Mouse (Mus musculus): ENCODE results near the gene Snd1. TPM values are rescaled to one million over a fixed set of nuclear protein-coding genes. Genes with fewer than 3 reads are reported as not detected.

Gene Snd1
- polyA plus RNA-seq, 1 experiment from 2014 or later, result 143 TPM

DNA sequence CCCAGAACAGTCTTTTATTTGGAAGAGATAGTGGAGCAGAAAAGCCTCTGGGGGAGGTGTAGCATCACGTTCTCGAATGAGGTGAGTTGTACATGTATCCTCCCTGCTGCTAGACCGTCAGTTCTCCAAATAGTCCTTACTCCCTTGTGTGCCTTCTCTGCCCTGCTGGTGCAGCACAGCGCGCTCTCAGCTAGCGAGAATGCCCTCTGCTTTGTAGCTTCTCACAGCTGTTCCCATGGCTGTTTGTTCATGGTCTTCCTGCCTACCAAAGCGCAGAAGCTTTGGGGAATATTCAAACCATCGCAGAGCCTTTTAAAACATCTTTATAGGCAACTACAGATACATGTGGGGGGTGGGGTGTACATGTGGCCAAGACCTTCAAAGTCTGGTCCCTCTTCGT lies 374.0 kb downstream of the Snd1 start:
- ATAC-seq (ENCODE audit: low FRiP score, low read depth), result no peak
- no peak overlapping the region for H3K4me2 ChIP-seq (replicated peaks)
- H3K9me3 ChIP-seq, result no peaks in the 10 kb centered on the region
- no peaks in the 10 kb centered on the region for H3K36me3 ChIP-seq
- H3K9ac ChIP-seq, result no peak overlapping the region
- 59% methylated on average over 9 of the region's 9 CpGs for WGBS
- H3K4me1 ChIP-seq, result peaks cover 50% of the 10 kb centered on the region
- H3K27me3 ChIP-seq, result no peaks in the 10 kb centered on the region
- peak overlapping the region; percentile 48; the same call in 1 of the 2 replicates for H3K27ac ChIP-seq
- no peak overlapping the region for H3K4me3 ChIP-seq

DNA sequence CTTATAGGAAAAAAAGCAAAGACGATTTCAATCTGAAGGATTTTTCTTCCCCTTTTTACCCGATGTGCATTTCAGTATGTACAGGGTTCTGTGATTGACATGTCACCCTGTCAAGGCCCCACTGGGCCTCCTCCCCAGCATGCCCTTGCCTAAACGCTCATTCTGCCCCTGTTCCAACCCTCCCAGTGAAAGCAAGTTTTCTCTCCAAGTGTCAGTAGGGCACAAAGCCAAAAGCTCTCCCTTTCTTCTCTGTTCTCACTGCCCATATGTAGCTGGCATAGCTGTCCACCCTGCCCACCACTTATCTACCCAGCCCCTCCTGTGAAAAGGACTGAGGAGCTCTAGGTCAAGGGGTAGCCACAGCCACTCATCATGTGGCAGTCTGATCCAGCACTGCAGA lies 374.4 kb downstream of the Snd1 start:
- 64% methylated on average over 3 of the region's 3 CpGs for WGBS
- peaks cover 55% of the 10 kb centered on the region for H3K4me1 ChIP-seq
- no peak overlapping the region for H3K27ac ChIP-seq
- H3K9me3 ChIP-seq, result no peaks in the 10 kb centered on the region
- no peak overlapping the region for H3K4me3 ChIP-seq
- H3K4me2 ChIP-seq (replicated peaks), result no peak overlapping the region
- no peaks in the 10 kb centered on the region for H3K36me3 ChIP-seq
- H3K27me3 ChIP-seq, result no peaks in the 10 kb centered on the region
- no peak overlapping the region for H3K9ac ChIP-seq
- no peak for ATAC-seq (ENCODE audit: low FRiP score, low read depth)

DNA sequence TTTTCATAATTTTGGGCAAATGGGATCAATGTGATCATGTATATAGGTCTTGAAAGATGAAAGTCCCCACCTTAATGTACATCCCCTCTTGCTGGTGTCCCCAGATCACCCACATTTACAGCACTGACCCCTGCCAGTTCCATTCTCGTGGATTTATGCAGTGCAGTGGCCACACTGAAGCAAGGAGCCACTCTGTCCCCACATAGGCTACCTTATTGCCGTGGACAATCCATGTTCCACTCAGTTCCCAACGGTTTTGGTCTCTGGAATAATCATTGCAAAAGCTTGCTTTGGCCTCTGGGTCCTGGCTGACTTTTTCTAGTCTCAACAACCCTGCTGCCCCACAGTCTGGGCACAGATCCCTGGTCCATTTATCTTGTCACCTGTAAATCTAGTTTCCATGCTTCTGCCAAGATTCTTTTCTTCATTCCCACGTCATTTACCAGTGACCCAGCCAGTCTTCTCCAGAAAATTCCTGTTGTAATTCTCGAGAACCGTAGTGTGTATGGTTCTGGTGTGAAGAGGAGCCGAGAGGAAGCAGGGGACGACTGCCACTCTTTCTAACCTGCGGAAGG lies 375.5 kb downstream of the Snd1 start:
- no peak overlapping the region for H3K9ac ChIP-seq
- H3K4me2 ChIP-seq (replicated peaks), result no peak overlapping the region
- WGBS, result 84% methylated on average over 9 of the region's 9 CpGs
- no peak overlapping the region for H3K4me3 ChIP-seq
- H3K27ac ChIP-seq, result no peak overlapping the region
- no peaks in the 10 kb centered on the region for H3K27me3 ChIP-seq
- peaks cover 63% of the 10 kb centered on the region for H3K4me1 ChIP-seq
- no peaks in the 10 kb centered on the region for H3K9me3 ChIP-seq
- H3K36me3 ChIP-seq, result no peaks in the 10 kb centered on the region
- ATAC-seq (ENCODE audit: low FRiP score, low read depth), result no peak

DNA sequence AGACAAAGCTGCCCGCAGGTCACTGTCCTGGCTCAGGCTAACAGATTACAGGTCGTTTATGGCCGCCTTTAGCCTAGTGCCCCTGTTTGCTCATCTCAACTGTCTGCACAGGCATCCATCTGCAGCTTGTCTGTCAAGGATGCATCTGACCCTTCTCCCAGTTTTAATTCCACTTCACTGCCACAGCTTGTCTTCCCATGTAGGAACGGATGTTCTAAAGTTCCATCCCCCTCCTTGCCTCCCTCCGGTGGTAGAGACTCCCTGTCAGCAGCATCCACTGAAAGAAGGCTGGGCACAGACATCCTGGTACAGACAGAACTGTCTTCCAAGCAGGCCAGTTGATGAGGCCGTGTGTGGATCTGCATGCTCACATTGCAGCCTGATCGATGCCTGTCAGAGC lies 377.4 kb downstream of the Snd1 start:
- WGBS, result 76% methylated on average over 7 of the region's 7 CpGs
- Histone ChIP-seq H3K27ac (no peak overlapping the region), H3K36me3 (no peaks in the 10 kb centered on the region), H3K9me3 (no peaks in the 10 kb centered on the region), H3K27me3 (no peaks in the 10 kb centered on the region), H3K4me3 (no peak overlapping the region), H3K9ac (no peak overlapping the region), H3K4me1 (peaks cover 66% of the 10 kb centered on the region), H3K4me2 (replicated peaks) (no peak overlapping the region)
- no peak for ATAC-seq (ENCODE audit: low FRiP score, low read depth)

DNA sequence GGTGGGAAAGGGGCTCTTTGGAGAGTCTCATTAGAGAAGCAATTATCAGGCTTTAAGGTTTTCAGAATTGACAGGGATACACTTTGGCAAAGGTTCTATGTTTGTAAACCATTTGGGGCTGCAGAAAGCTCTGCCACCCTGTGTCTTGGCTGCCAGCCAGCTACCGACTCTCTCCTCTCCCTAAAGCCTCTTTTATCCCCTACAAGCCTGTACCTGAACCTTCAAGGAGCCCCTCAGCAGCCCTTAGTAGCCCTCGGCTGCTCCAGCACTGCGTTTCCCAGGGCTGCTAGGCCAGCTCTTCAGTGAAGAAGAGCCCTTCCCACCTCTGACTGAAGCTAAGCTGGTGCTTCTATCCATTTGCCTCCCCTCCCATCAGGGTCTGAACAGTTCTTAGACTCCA lies 378.2 kb downstream of the Snd1 start:
- Histone ChIP-seq H3K27me3 (no peaks in the 10 kb centered on the region), H3K27ac (peak overlapping the region; percentile 44; the same call in 1 of the 2 replicates), H3K36me3 (no peaks in the 10 kb centered on the region), H3K9me3 (no peaks in the 10 kb centered on the region), H3K4me3 (no peak overlapping the region), H3K9ac (peak overlapping the region; percentile 39; the same call in 1 of the 2 replicates), H3K4me1 (peaks cover 62% of the 10 kb centered on the region), H3K4me2 (replicated peaks) (peak overlapping the region; percentile 17; the same call in 1 of the 2 replicates)
- ATAC-seq (ENCODE audit: low FRiP score, low read depth), result no peak
- WGBS, result 13% methylated on average over 3 of the region's 3 CpGs

DNA sequence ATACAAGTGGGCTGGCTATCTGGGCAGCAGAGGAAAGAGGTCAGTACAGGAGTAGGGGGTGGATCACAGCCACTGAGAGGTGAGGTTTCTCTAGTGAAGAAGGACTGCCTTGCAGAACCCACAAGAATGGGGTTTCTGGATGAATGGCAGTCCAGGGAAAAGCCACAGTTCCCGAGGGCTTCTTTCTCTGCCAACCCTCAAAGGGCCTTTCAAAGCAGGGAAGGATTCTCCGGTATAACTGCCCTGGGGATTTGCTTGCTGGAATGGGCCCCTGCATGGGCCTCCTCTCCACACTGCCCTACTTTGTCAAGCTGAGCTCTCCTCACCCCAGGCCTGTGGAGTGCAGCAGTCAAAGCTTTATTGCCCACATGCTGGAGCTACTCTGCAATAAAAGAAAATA lies 378.7 kb downstream of the Snd1 start:
- 6% methylated on average over 2 of the region's 2 CpGs for WGBS
- no peaks in the 10 kb centered on the region for H3K36me3 ChIP-seq
- ATAC-seq (ENCODE audit: low FRiP score, low read depth), result peak; percentile 42; the same call in 1 of the 2 replicates
- no peaks in the 10 kb centered on the region for H3K9me3 ChIP-seq
- no peaks in the 10 kb centered on the region for H3K27me3 ChIP-seq
- H3K4me3 ChIP-seq, result no peak overlapping the region
- peak overlapping the region; percentile 17; the same call in 1 of the 2 replicates for H3K4me2 ChIP-seq (replicated peaks)
- H3K27ac ChIP-seq, result peak overlapping the region; percentile 44; the same call in 1 of the 2 replicates
- H3K4me1 ChIP-seq, result peaks cover 57% of the 10 kb centered on the region
- peak overlapping the region; percentile 39; the same call in 1 of the 2 replicates for H3K9ac ChIP-seq

DNA sequence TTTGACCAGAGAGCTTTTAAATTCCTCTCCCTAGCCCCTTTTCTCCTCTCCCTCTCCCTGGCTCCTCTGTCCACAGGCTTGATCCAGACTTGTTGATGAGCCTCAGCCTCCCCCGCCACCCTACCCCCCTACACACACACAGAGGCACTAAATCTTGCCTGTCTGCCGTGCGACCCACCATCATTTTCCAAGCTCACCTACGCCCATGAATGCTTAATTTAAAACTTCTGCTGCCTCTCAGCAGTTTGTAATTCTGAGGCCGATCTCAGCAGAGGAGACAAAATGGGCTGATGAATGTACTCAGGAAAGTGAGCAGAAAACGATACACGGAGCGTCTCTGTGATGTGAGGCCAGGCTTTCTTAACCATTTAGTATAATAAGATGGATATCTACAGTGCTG lies 379.7 kb downstream of the Snd1 start:
- no peak overlapping the region for H3K27ac ChIP-seq
- no peaks in the 10 kb centered on the region for H3K36me3 ChIP-seq
- peaks cover 48% of the 10 kb centered on the region for H3K4me1 ChIP-seq
- no peaks in the 10 kb centered on the region for H3K27me3 ChIP-seq
- no peaks in the 10 kb centered on the region for H3K9me3 ChIP-seq
- 11% methylated on average over 8 of the region's 8 CpGs for whole genome bisulfite sequencing
- ATAC-seq (ENCODE audit: low FRiP score, low read depth), result no peak
- H3K4me2 ChIP-seq (replicated peaks), result peak overlapping the region; percentile 14
- H3K4me3 ChIP-seq, result no peak overlapping the region
- no peak overlapping the region for H3K9ac ChIP-seq

DNA sequence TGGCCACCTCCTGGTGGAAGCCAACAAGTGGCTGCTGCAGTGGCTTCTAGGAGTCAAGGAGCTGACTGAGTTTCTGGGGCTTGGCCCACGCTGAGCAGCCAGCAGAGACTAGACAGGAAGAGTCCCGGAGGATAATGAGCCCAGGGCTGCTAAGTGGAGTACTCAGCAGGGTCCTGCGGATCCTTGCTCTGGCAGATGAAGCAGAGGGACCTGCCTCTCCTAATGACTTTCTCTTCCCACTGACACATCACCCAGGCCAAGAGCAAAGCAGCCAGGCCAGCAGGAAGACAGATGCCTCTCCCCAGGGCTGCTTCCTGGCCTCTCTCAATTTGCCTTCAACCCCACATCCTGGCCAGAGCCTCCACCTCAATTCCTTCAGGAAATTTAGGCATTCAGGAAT lies 380.5 kb downstream of the Snd1 start:
- no peak overlapping the region for H3K27ac ChIP-seq
- no peaks in the 10 kb centered on the region for H3K9me3 ChIP-seq
- no peaks in the 10 kb centered on the region for H3K36me3 ChIP-seq
- H3K27me3 ChIP-seq, result no peaks in the 10 kb centered on the region
- peaks cover 50% of the 10 kb centered on the region for H3K4me1 ChIP-seq
- no peak overlapping the region for H3K4me3 ChIP-seq
- WGBS, result 21% methylated on average over 3 of the region's 3 CpGs
- H3K9ac ChIP-seq, result no peak overlapping the region
- ATAC-seq (ENCODE audit: low FRiP score, low read depth), result no peak
- no peak overlapping the region for H3K4me2 ChIP-seq (replicated peaks)

DNA sequence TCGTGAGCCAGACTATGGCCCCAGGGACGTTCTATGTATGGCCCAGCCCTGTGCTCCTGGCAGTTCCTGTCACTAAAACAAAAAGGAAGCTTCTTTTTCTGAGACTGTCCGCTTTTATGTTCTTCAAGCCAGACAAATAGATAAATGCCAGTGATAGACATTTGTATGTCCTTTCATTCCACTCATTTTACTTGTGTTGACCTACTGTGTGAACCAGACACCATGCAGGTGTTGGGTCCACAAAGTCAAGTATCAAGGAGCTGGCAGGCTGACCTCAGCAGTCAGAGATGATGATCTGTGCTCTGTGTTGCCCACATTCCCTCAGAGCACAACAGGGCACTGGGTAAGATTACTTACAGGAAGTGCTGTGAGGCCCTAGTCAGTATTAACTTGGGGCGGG lies 381.9 kb downstream of the Snd1 start:
- no peak overlapping the region for H3K4me3 ChIP-seq
- no peaks in the 10 kb centered on the region for H3K27me3 ChIP-seq
- no peak overlapping the region for H3K27ac ChIP-seq
- no peaks in the 10 kb centered on the region for H3K9me3 ChIP-seq
- no peak overlapping the region for H3K4me2 ChIP-seq (replicated peaks)
- H3K36me3 ChIP-seq, result no peaks in the 10 kb centered on the region
- no peak for ATAC-seq (ENCODE audit: low FRiP score, low read depth)
- peaks cover 51% of the 10 kb centered on the region for H3K4me1 ChIP-seq
- 71% methylated on average over 4 of the region's 4 CpGs for WGBS
- no peak overlapping the region for H3K9ac ChIP-seq

DNA sequence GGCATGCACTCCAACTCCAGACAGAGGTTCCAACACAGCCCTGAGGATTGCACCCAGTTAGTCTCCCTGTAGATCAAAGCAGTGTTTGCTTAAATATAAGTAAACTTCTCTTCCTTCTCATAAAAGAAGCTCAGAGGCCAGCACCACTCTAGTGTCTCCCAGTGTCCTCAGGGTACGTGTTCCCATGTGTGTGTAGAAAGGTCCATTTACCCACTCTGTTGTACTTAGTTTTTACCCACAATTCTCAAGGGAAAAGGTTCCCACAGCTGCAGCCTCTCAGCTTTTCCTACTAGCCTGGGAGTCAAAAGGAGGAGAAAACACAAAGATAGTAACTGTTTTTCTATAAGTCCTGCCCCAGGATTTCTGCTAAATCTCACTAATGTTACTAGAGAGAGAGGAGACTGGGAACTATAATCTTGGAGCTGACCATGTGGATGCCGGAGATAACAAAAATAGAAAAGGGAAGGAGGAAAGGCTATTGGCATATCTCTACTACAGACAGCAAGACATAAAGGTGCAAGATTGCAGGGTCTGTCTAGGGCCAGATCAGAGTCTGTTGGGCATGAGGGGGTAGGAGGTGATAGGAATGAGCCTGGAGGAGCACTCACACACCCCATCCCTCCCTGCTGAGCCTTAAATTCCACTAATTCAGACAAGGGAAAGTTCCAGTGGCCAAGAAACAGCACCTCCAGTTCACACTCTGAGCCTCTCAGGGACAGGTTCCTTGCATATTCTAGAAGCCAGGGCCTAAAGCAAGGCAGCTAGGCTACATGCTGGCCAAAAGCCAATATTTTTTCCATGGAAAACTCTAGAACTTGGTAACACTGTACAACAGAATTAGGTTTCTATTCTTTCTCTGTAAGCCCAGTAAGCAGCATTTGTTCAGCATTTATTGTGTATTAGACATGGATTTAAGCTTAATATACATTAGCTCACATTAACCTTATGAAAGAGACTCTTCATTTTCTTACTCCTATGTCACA lies 382.6 kb downstream of the Snd1 start:
- WGBS, result 67% methylated on average over 2 of the region's 2 CpGs
- no peak overlapping the region for H3K4me2 ChIP-seq (replicated peaks)
- no peaks in the 10 kb centered on the region for H3K27me3 ChIP-seq
- no peak overlapping the region for H3K4me3 ChIP-seq
- no peaks in the 10 kb centered on the region for H3K36me3 ChIP-seq
- H3K9ac ChIP-seq, result no peak overlapping the region
- ATAC-seq (ENCODE audit: low FRiP score, low read depth), result no peak
- H3K9me3 ChIP-seq, result no peaks in the 10 kb centered on the region
- no peak overlapping the region for H3K27ac ChIP-seq
- H3K4me1 ChIP-seq, result peaks cover 47% of the 10 kb centered on the region

DNA sequence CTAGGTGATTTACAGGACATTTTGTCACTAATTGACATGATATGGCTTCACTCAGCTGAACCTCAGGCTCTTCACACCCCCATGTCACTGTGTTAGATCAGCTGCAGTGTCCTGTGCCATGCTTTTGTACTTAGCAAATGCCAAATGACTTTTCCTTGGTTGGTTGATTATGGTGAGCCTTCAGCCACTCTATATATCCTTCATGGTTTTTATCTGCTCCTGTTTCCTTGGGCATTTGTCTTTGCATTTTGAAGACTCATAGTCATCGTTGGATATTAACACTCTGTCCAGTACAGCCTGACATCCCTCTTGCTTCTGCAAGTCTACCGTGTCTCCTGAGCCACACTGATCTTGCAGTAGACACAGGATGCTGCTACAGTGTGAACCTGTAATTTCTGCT lies 384.2 kb downstream of the Snd1 start:
- no peak for ATAC-seq (ENCODE audit: low FRiP score, low read depth)
- no peak overlapping the region for H3K4me2 ChIP-seq (replicated peaks)
- no peak overlapping the region for H3K27ac ChIP-seq
- H3K4me3 ChIP-seq, result no peak overlapping the region
- peaks cover 32% of the 10 kb centered on the region for H3K4me1 ChIP-seq
- H3K36me3 ChIP-seq, result no peaks in the 10 kb centered on the region
- no peak overlapping the region for H3K9ac ChIP-seq
- no peaks in the 10 kb centered on the region for H3K9me3 ChIP-seq
- no peaks in the 10 kb centered on the region for H3K27me3 ChIP-seq
- WGBS, result 84% methylated on average over 2 of the region's 2 CpGs

DNA sequence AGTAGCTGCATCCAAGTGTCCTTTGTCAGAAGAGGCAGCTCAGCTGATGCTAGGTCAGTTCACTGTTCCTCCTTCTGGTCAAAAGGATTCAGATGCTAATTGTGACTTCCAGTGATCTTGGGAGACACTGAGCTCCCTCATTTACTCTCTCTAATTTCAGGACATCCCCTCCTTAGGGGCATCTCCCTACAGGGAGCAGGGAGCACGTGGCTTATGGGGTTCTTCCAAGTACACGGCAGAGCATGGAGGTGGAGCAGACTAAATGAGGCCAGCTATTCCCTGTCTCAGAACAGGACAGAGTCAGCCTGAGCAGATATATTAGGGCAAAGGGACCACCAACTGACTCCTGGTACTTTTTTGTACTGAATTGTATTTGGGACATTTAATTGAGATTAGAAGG lies 385.5 kb downstream of the Snd1 start:
- H3K9ac ChIP-seq, result no peak overlapping the region
- 39% methylated on average over 2 of the region's 2 CpGs for WGBS
- no peaks in the 10 kb centered on the region for H3K9me3 ChIP-seq

More for the DNA sequence above, 385.5 kb downstream of the Snd1 start:
- H3K27ac ChIP-seq, result no peak overlapping the region
- no peaks in the 10 kb centered on the region for H3K27me3 ChIP-seq
- no peak overlapping the region for H3K4me2 ChIP-seq (replicated peaks)
- H3K4me1 ChIP-seq, result peaks cover 27% of the 10 kb centered on the region
- H3K4me3 ChIP-seq, result no peak overlapping the region
- H3K36me3 ChIP-seq, result no peaks in the 10 kb centered on the region
- no peak for ATAC-seq (ENCODE audit: low FRiP score, low read depth)
